Mouse (Mus musculus) MEL (cell line): ENCODE measurements at regions not wholly inside any gene's neighbourhood (a gene's known extent, or its start where the extent isn't known, plus 50 kb on each side); places are given as distances from the start of the nearest gene placed in this dataset.

Experiments used
- DNase-seq: peaks from one replicate; pipeline ENCODE4 v3.0.0; 2011; ENCODE audit warnings: low read depth, low spot score
- H3K27ac ChIP-seq: 2 replicates; pipeline ENCODE4 v1.5.1; 2012; ENCODE audit warnings: low read depth, mild to moderate bottlenecking, control low read depth, low read length, moderate library complexity; ENCODE audit not compliant: control insufficient read depth
- H3K27me3 ChIP-seq, 2 experiments: fragments of 150-350 bp in 1 of 2; sonication (generic) in 1 of 2; 2 replicates each; pipeline ENCODE4 v1.6.1; 2012; ENCODE audit warnings: low read length in 2 of 2, mild to moderate bottlenecking in 2 of 2, improper control_type of control experiment in 1 of 2, moderate library complexity in 1 of 2; ENCODE audit not compliant: insufficient read depth in 2 of 2, control insufficient read depth in 1 of 2
- H3K36me3 ChIP-seq, 2 experiments: 2 replicates each; pipeline ENCODE4 v1.6.1; 2012 to 2014; ENCODE audit warnings: low read length in 2 of 2, improper control_type of control experiment in 1 of 2, inconsistent platforms in 1 of 2, mild to moderate bottlenecking in 1 of 2; ENCODE audit not compliant: insufficient read depth in 2 of 2, control insufficient read depth in 1 of 2
- H3K4me1 ChIP-seq, 2 experiments: fragments of 150-350 bp in 1 of 2; sonication (generic) in 1 of 2; 2 replicates each; pipeline ENCODE4 v1.6.1; 2012; ENCODE audit warnings: low read length in 2 of 2, improper control_type of control experiment in 1 of 2, mild to moderate bottlenecking in 1 of 2; ENCODE audit not compliant: insufficient read depth in 2 of 2, control insufficient read depth in 1 of 2
- H3K4me3 ChIP-seq, 2 experiments: fragments of 150-350 bp in 1 of 2; sonication (generic) in 1 of 2; 2 replicates each; pipeline ENCODE4 v1.5.1; 2012; ENCODE audit warnings: low read depth in 2 of 2, low read length in 2 of 2, mild to moderate bottlenecking in 2 of 2, moderate library complexity in 2 of 2, control low read depth in 1 of 2, improper control_type of control experiment in 1 of 2; ENCODE audit not compliant: control insufficient read depth in 1 of 2, insufficient read depth in 1 of 2
- H3K79me2 ChIP-seq: 2 replicates; pipeline ENCODE4 v1.6.1; 2012; ENCODE audit warnings: mild to moderate bottlenecking, low read length, moderate library complexity; ENCODE audit not compliant: control insufficient read depth, poor library complexity, insufficient read depth
- H3K9ac ChIP-seq: 2 replicates; pipeline ENCODE4 v1.6.1; 2012; ENCODE audit warnings: low read depth, mild to moderate bottlenecking, control low read depth, low read length, moderate library complexity; ENCODE audit not compliant: control insufficient read depth, poor library complexity, severe bottlenecking
- H3K9me3 ChIP-seq: fragments of 150-350 bp; sonication (generic); replicated peaks from 2 replicates; pipeline ENCODE4 v1.6.1; 2012; ENCODE audit warnings: mild to moderate bottlenecking, low read length, improper control_type of control experiment, moderate library complexity; ENCODE audit not compliant: insufficient read depth
- CHD2 ChIP-seq: IDR thresholded peaks from 2 replicates; pipeline ENCODE4 v1.6.1; 2011; ENCODE audit warnings: low read length, improper control_type of control experiment
- CTCF ChIP-seq, 3 experiments: IDR thresholded peaks in 2 of 3; conservative IDR thresholded peaks in 1 of 3; 2 replicates each; pipeline ENCODE4 v1.5.1; 2011 to 2012; ENCODE audit warnings: low read length in 3 of 3, low read depth in 2 of 3, mild to moderate bottlenecking in 2 of 3, improper control_type of control experiment in 1 of 3, inconsistent platforms in 1 of 3, mixed read lengths in 1 of 3, moderate library complexity in 1 of 3; ENCODE audit not compliant: control insufficient read depth in 1 of 3, insufficient read depth in 1 of 3, poor library complexity in 1 of 3, severe bottlenecking in 1 of 3
- EP300 ChIP-seq, 2 experiments: IDR thresholded peaks; 2 replicates each; pipeline ENCODE4 v1.6.1; 2011; ENCODE audit warnings: improper control_type of control experiment in 2 of 2, low read length in 2 of 2, low read depth in 1 of 2, mild to moderate bottlenecking in 1 of 2
- GATA1 ChIP-seq: IDR thresholded peaks from 2 replicates; pipeline ENCODE4 v1.6.1; 2011; ENCODE audit warnings: low read depth, low read length, improper control_type of control experiment
- HCFC1 ChIP-seq: IDR thresholded peaks from 2 replicates; pipeline ENCODE4 v1.6.1; 2012; ENCODE audit warnings: low read depth, mild to moderate bottlenecking, inconsistent platforms, low read length, improper control_type of control experiment, moderate library complexity
- JUND ChIP-seq: IDR thresholded peaks from 2 replicates; pipeline ENCODE4 v1.6.1; 2011; ENCODE audit warnings: low read depth, mild to moderate bottlenecking, improper control_type of control experiment, low read length
- MAZ ChIP-seq: IDR thresholded peaks from 2 replicates; pipeline ENCODE4 v1.6.1; 2012; ENCODE audit warnings: low read depth, mild to moderate bottlenecking, inconsistent platforms, low read length, improper control_type of control experiment
- MEF2A ChIP-seq: IDR thresholded peaks from 2 replicates; pipeline ENCODE4 v1.6.1; 2014; ENCODE audit warnings: low read depth, mild to moderate bottlenecking, inconsistent platforms, low read length, improper control_type of control experiment; ENCODE audit not compliant: poor library complexity, insufficient replicate concordance, severe bottlenecking; ENCODE audit errors: extremely low read depth
- MYB ChIP-seq: IDR thresholded peaks from 2 replicates; pipeline ENCODE4 v1.6.1; 2011; ENCODE audit warnings: mild to moderate bottlenecking, low read depth, low read length, improper control_type of control experiment
- MYC ChIP-seq: IDR thresholded peaks from 2 replicates; pipeline ENCODE4 v1.6.1; 2011; ENCODE audit warnings: low read depth, mild to moderate bottlenecking, low read length, improper control_type of control experiment, moderate library complexity
- NELFE ChIP-seq: IDR thresholded peaks from 2 replicates; pipeline ENCODE4 v1.6.1; 2011; ENCODE audit warnings: low read depth, low read length, improper control_type of control experiment
- NRF1 ChIP-seq: IDR thresholded peaks from 2 replicates; pipeline ENCODE4 v1.6.1; 2014; ENCODE audit warnings: low read depth, mild to moderate bottlenecking, inconsistent platforms, low read length, improper control_type of control experiment, moderate library complexity; ENCODE audit not compliant: poor library complexity, insufficient read depth, severe bottlenecking
- POLR2AphosphoS2 ChIP-seq: IDR thresholded peaks from 2 replicates; pipeline ENCODE4 v1.6.1; 2011; ENCODE audit warnings: low read length, improper control_type of control experiment
- RAD21 ChIP-seq: IDR thresholded peaks from 2 replicates; pipeline ENCODE4 v1.6.1; 2011; ENCODE audit warnings: mild to moderate bottlenecking, low read depth, low read length, improper control_type of control experiment
- SIN3A ChIP-seq: IDR thresholded peaks from 2 replicates; pipeline ENCODE4 v1.6.1; 2012; ENCODE audit warnings: low read length, improper control_type of control experiment, inconsistent platforms
- TBP ChIP-seq: IDR thresholded peaks from 2 replicates; pipeline ENCODE4 v1.8.0; 2011; ENCODE audit warnings: low read depth, low read length, improper control_type of control experiment
- TCF12 ChIP-seq: IDR thresholded peaks from 2 replicates; pipeline ENCODE4 v1.6.1; 2014; ENCODE audit warnings: low read depth, mild to moderate bottlenecking, inconsistent platforms, low read length, improper control_type of control experiment, moderate library complexity
- USF1 ChIP-seq: IDR thresholded peaks from 2 replicates; pipeline ENCODE4 v1.6.1; 2014; ENCODE audit warnings: low read depth, mild to moderate bottlenecking, inconsistent platforms, low read length, improper control_type of control experiment, moderate library complexity
- ZC3H11A ChIP-seq: IDR thresholded peaks from 2 replicates; pipeline ENCODE4 v1.6.1; 2012; ENCODE audit warnings: low read depth, mild to moderate bottlenecking, inconsistent platforms, low read length, improper control_type of control experiment
- ZMIZ1 ChIP-seq: IDR thresholded peaks from 2 replicates; pipeline ENCODE4 v1.6.1; 2012; ENCODE audit warnings: low read depth, mild to moderate bottlenecking, inconsistent platforms, low read length, improper control_type of control experiment, moderate library complexity
- ZNF384 ChIP-seq: IDR thresholded peaks from 2 replicates; pipeline ENCODE4 v1.6.1; 2012; ENCODE audit warnings: low read depth, mild to moderate bottlenecking, inconsistent platforms, low read length, improper control_type of control experiment

DNA sequence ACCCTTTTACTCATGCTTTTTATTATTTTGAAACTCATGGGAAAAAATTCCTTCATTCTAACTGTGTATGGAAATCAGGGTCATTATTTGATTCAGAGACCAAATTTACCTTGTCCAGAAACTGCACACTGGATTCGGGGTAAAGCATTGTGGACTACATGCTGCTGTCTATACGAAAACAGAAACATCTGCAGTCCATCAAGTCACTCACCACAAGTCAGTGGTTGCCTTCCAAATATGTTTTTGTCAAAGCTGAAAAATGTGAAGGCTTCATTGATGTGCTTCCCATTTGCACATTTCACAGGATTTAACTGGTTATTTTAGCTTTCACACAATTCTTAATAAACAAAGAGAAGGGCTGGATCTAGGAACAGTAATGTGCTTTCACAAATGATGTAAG is 230.4 kb upstream of the Dpyd start:
- Histone ChIP-seq H3K9ac (no peak overlapping the region), H3K36me3 (peaks cover 0 to 8% of the 10 kb centered on the region in 2 experiments; a peak in 2 of 4 replicates), H3K4me3 (no peak overlapping the region), H3K27ac (no peak overlapping the region), H3K4me1 (peaks cover 2 to 14% of the 10 kb centered on the region in 2 experiments; a peak in 2 of 4 replicates), H3K9me3 (no peaks in the 10 kb centered on the region), H3K79me2 (no peaks in the 10 kb centered on the region), H3K27me3 (no peaks in the 10 kb centered on the region)
- TF ChIP-seq ZMIZ1 (no peak), MYC (no peak)
- DNase-seq: no peak

DNA sequence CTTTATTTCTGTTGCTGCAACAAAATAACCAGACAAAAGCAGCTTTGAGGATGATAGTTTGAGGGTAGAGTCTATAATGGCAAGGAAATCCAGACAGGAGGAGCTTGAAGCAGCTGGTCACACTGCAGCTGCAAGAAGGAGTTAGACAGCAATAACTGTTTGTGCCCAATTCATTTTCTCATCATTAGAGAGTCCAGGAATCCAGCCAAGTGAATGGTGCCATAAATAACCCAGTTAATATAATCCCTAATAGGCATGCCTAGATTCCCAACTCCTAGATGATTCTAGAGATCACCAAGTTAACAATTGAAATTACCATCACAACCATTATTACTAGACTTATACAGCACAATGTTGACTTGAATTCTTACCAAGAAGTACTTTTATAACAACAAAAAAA is 223.2 kb upstream of the Dpyd start:
- H3K9me3 ChIP-seq: no peaks in the 10 kb centered on the region
- TF ChIP-seq CTCF (IDR thresholded peaks at IDR 0.05 in 2 of 3, conservative IDR thresholded peaks at IDR 0.05 in 1 of 3; ENCODE audit: control insufficient read depth in 1 of 3, insufficient read depth in 1 of 3, low read depth in 2 of 3, low read length in 3 of 3, poor library complexity in 1 of 3, severe bottlenecking in 1 of 3): no peak
- TF ChIP-seq ZC3H11A: no peak
- TF ChIP-seq SIN3A: no peak
- TF ChIP-seq GATA1: no peak
- TF ChIP-seq POLR2AphosphoS2: no peak
- TF ChIP-seq NELFE: no peak
- no peak for TF ChIP-seq NRF1
- no peak for TF ChIP-seq TBP
- TF ChIP-seq RAD21: no peak
- no peak for TF ChIP-seq ZNF384
- TF ChIP-seq, all 39 proteins: peak for 0
- no peaks in the 10 kb centered on the region for H3K79me2 ChIP-seq
- no peak overlapping the region for H3K27ac ChIP-seq
- peaks cover 3 to 8% of the 10 kb centered on the region in 2 experiments; a peak in 2 of 4 replicates for H3K4me1 ChIP-seq
- H3K36me3 ChIP-seq: peaks cover 0 to 4% of the 10 kb centered on the region in 2 experiments; a peak in 1 of 4 replicates
- no peaks in the 10 kb centered on the region for H3K27me3 ChIP-seq
- H3K4me3 ChIP-seq: no peak overlapping the region
- DNase-seq: no peak
- no peak overlapping the region for H3K9ac ChIP-seq

DNA sequence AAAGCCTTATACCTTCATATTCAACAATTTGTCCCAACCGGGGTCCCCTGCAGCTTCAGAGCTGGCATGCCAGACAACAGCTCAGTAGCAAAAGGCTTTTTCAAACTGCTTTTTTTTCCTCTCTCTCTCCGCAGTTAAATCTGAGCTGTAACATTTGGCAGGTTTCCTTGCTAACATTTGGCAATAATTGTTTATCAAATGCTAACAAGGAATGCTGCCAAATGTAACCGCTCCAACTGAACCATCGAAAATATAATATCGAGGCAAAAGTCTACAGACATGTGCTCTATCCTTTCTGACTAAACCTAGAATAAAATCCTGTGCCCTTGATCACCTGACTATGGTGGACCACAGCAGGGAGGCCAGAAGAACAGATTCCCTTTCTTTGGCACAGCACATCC is 200.2 kb upstream of the Dpyd start:
- H3K79me2 ChIP-seq: no peaks in the 10 kb centered on the region
- H3K9me3 ChIP-seq: no peaks in the 10 kb centered on the region
- TF ChIP-seq EP300 (IDR thresholded peaks at IDR 0.05; ENCODE audit: low read depth in 1 of 2, low read length in 2 of 2): no peak
- no peak for TF ChIP-seq MYB
- TF ChIP-seq CHD2: no peak
- no peak for TF ChIP-seq TCF12
- no peak for TF ChIP-seq POLR2AphosphoS2
- TF ChIP-seq USF1: no peak
- TF ChIP-seq TBP: no peak
- no peak for TF ChIP-seq HCFC1
- no peak for TF ChIP-seq JUND
- TF ChIP-seq MEF2A: no peak
- no peak for TF ChIP-seq MYC
- no peak for TF ChIP-seq MAZ
- no peak overlapping the region for H3K27ac ChIP-seq
- H3K4me3 ChIP-seq: no peak overlapping the region
- no peaks in the 10 kb centered on the region for H3K27me3 ChIP-seq
- H3K4me1 ChIP-seq: no peaks in the 10 kb centered on the region
- no peaks in the 10 kb centered on the region for H3K36me3 ChIP-seq
- H3K9ac ChIP-seq: no peak overlapping the region
- DNase-seq: no peak
